Mouse (Mus musculus) midbrain, postnatal 0 days (tissue): ENCODE results near the gene Plbd1. TPM values are rescaled to one million over a fixed set of nuclear protein-coding genes. Genes with fewer than 3 reads are reported as not detected.

Experiments used
- ATAC-seq: fragments of 200-750 bp; cut with Nextera tagmentation; 2 replicates; pipeline ENCODE4 v1.8.0; 2017; ENCODE audit warnings: moderate number of reproducible peaks, mild to moderate bottlenecking, moderate TSS enrichment, moderate library complexity; ENCODE audit not compliant: low FRiP score
- DNase-seq: peaks from one replicate; pipeline ENCODE4 v3.0.0-alpha.2; 2015; ENCODE audit warnings: low spot score
- H3K27ac ChIP-seq: fragments of 300-500 bp; sonication (generic); 2 replicates; pipeline ENCODE4 v1.5.1; 2014; ENCODE audit warnings: low read depth, mild to moderate bottlenecking, low read length, mixed read lengths
- H3K27me3 ChIP-seq: fragments of 300-500 bp; sonication (generic); 2 replicates; pipeline ENCODE4 v1.6.1; 2014; ENCODE audit warnings: low read length, control low read depth, mixed read lengths; ENCODE audit not compliant: insufficient read depth
- H3K36me3 ChIP-seq: fragments of 300-500 bp; sonication (generic); 2 replicates; pipeline ENCODE4 v1.6.1; 2014; ENCODE audit warnings: low read length, control low read depth, mixed read lengths; ENCODE audit not compliant: insufficient read depth
- H3K4me1 ChIP-seq: fragments of 300-500 bp; sonication (generic); 2 replicates; pipeline ENCODE4 v1.6.1; 2014; ENCODE audit warnings: mild to moderate bottlenecking, control low read depth, antibody characterized with exemption, low read length, mixed read lengths; ENCODE audit not compliant: insufficient read depth
- H3K4me2 ChIP-seq: fragments of 300-500 bp; sonication (generic); 2 replicates; pipeline ENCODE4 v1.6.1; 2014; ENCODE audit warnings: low read depth, mild to moderate bottlenecking, low read length, mixed read lengths; ENCODE audit not compliant: poor library complexity, severe bottlenecking
- H3K4me3 ChIP-seq: fragments of 300-500 bp; sonication (generic); 2 replicates; pipeline ENCODE4 v1.5.1; 2014; ENCODE audit warnings: low read depth, mild to moderate bottlenecking, low read length, moderate library complexity
- H3K9ac ChIP-seq: fragments of 300-500 bp; sonication (generic); replicated peaks from 2 replicates; pipeline ENCODE4 v1.6.1; 2014; ENCODE audit warnings: mild to moderate bottlenecking, low read length, moderate library complexity, mixed read lengths; ENCODE audit not compliant: poor library complexity, severe bottlenecking
- H3K9me3 ChIP-seq: fragments of 300-500 bp; sonication (generic); 2 replicates; pipeline ENCODE4 v1.6.1; 2016; ENCODE audit warnings: low read length, control low read depth
- CTCF ChIP-seq: IDR thresholded peaks from 2 replicates; pipeline ENCODE4 v1.5.1; 2016; ENCODE audit warnings: antibody characterized with exemption, mild to moderate bottlenecking
- WGBS: fragments of 180-500 bp; shearing (Covaris S2); extraction: QIAGEN DNeasy Blood & Tissue Kit; methylation state at CpG from one replicate; pipeline ENCODE4 v1.1.7; 2014; 5-methylcytosine and 5-hydroxymethylcytosine counted together
- polyA plus RNA-seq: library from polyadenylated mRNA; unstranded; fragments of >200 nt; fragmentation: Nextera tagmentation; extraction: Ambion mirVana; gene quantifications from 2 replicates; pipeline ENCODE4 v1.2.1, GENCODE M21; 2015
- total RNA-seq: library from RNA; depleted of rRNA; stranded (reverse); fragments of >200 nt; gene quantifications from 2 replicates; pipeline ENCODE4 v1.2.3, GENCODE M21; 2014

Plbd1 gene
- total and polyA plus RNA-seq, 2 experiments from 2014 or later: 0.27 TPM; not detected in 1

DNA sequence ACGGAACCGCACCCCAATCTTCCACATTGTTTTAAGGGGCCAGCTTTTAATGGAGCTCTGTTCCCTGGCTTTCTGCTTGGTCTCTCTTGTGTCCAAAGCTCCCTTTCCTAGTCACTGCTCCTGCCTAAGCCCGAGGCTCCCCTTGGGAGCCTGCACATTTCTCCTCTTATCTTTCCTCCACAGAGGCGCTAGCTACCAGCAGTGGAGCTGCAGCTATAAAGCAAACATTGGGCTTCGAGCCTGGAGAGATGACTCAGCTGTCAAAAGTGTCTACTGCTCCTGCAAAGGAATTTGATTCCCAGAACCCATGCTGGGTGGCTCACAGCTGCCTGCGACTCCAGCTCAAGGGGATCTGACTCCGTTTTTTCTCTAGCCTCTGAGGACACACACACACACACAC is 10.7 kb upstream of the Plbd1 start:
- H3K4me3 ChIP-seq: no peak overlapping the region
- ATAC-seq (no peak), DNase-seq (peak; percentile 22)
- H3K9me3 ChIP-seq: no peaks in the 10 kb centered on the region
- no peaks in the 10 kb centered on the region for H3K36me3 ChIP-seq
- H3K4me2 ChIP-seq: no peak overlapping the region
- no peak overlapping the region for H3K9ac ChIP-seq
- 0 out of 2 replicates have a peak, but pooled peaks have one; percentile 12 for TF ChIP-seq CTCF
- H3K27me3 ChIP-seq: no peaks in the 10 kb centered on the region
- no peaks in the 10 kb centered on the region for H3K4me1 ChIP-seq
- 61% methylated on average over 7 of the region's 7 CpGs for WGBS
- H3K27ac ChIP-seq: no peak overlapping the region

DNA sequence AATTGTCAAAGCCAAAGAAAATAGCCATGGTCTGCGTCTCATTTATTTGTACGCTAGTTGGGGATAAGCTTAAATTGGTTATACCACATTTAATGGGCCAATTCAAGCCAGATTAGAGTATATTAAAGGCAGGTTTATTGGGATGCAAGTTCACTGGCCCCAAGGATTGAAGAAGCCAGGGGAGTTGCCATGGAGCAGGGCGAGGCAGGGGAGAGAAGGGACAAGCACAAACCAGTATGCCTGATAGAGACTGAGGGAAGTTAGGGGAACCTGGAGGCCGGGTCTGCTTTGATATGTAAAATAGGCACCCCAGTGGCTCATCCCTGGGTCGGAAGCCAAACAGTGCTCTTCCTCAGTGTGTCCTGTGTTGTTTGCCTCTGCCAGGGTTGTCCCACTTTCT is 7.5 kb upstream of the Plbd1 start:
- no peak for TF ChIP-seq CTCF
- Histone ChIP-seq H3K9me3 (no peaks in the 10 kb centered on the region), H3K9ac (no peak overlapping the region), H3K36me3 (no peaks in the 10 kb centered on the region), H3K27me3 (no peaks in the 10 kb centered on the region), H3K27ac (no peak overlapping the region), H3K4me1 (no peaks in the 10 kb centered on the region), H3K4me2 (no peak overlapping the region), H3K4me3 (no peak overlapping the region)
- DNase-seq (no peak), ATAC-seq (no peak)
- 41% methylated on average over 5 of the region's 5 CpGs for WGBS

DNA sequence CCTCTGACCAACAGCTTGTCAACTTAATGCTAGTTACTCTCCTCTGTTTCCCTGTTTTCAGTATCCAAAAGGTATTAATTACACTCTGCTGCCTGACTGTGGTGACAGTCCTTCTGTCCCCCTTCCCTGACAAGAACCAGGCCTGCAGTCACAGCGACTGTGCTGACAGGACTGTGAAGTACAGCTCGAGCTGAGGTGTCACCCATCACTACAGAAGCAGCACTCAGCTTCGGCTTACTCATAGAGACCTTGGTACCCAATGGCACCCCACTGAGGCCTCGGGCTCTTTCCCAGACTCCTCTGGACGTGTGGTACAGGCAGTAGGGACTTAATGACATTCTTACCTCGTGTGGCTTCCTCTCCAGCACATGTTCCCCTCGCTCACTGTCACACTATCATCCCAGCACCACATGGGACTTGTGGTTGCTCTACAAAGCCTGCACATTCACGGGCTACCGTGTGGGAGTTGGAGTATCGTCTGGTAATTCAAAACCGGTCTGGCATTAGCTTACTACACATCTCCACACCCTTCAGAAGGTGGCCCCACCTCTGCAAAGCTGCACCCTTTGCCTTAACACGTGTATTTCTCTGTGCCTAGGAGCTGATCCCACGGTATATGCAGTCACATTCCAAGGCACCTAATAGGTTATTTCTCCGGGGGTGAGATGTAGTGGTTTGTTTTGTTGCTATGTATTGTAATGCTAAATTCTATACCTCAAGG is 6.7 kb upstream of the Plbd1 start:
- no peak for TF ChIP-seq CTCF
- Histone ChIP-seq H3K27ac (no peak overlapping the region), H3K27me3 (no peaks in the 10 kb centered on the region), H3K36me3 (no peaks in the 10 kb centered on the region), H3K4me1 (no peaks in the 10 kb centered on the region), H3K9ac (no peak overlapping the region), H3K9me3 (no peaks in the 10 kb centered on the region), H3K4me2 (no peak overlapping the region), H3K4me3 (no peak overlapping the region)
- ATAC-seq (no peak), DNase-seq (no peak)
- WGBS: 59% methylated on average over 14 of the region's 14 CpGs

DNA sequence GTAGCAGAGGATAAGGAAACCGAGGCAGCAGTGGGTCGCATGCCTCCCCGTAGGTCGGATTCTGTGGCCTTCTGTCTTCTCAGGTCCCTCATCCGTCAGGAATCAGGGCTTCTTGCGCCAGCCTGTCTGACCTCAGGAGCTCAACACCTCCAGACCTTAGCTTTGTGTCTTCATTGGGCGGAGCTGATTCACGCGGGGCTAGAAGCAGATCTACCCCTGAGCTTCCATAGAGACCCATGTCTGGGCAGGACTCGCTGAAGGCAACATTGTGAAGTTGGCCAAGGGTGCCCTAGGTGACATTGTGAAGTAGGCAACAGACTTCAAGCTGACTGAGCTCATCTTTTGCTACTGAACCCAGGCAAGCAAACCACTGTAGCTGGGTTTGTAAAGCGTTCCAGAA is 335 bp upstream of the Plbd1 start:
- no peak for TF ChIP-seq CTCF
- DNase-seq (no peak), ATAC-seq (no peak)
- Histone ChIP-seq H3K27ac (no peak overlapping the region), H3K9me3 (no peaks in the 10 kb centered on the region), H3K27me3 (peaks cover 18% of the 10 kb centered on the region), H3K9ac (no peak overlapping the region), H3K4me1 (no peaks in the 10 kb centered on the region; the same call in 1 of the 2 replicates), H3K4me3 (no peak overlapping the region), H3K36me3 (no peaks in the 10 kb centered on the region), H3K4me2 (no peak overlapping the region)
- WGBS: 33% methylated on average over 11 of the region's 11 CpGs

DNA sequence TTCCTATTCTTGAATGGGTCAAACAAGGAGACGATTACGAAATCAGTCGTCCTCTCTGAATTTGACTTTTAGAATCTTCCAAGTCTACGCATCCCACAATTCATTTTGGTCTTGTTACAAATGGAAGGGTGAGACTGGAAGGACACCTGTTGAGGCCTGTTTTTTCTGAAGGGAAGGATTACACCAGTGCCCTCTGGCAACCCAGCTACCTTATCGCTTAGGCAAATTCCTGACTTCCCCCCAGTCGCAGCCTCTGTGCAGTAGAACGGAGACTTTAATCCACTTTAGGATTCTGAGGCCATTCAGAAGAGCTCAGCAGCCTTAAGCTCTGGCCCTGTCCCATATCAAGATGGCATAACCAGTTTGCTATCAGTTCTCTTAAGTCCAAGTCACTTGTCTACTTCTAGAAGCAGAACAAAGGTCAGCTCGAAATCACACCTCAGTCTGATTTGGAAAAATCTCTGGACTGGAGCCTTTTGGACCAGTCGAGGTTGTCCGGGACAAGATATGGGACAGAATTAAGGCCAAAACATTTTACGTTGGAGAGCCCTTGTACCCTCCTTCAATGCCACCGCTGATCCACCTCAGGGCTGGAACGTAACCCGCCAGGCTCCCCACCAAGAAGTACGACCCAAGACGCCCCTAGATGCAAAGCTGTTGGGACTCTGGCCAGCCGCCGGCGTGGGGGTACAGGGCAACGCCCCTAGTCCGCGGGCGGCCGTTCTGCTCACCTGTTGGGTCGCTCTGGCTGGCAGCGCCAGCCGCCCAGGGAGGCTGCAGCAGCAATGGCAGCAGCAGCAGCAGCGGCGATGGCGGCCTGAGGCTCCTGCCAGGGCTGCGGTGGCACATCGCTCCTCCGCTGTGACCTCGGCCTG is 660 bp downstream of the Plbd1 start:
- WGBS: 16% methylated on average over 34 of the region's 34 CpGs
- Histone ChIP-seq H3K9ac (no peak overlapping the region), H3K27ac (no peak overlapping the region), H3K36me3 (no peaks in the 10 kb centered on the region), H3K4me3 (peak overlapping the region; percentile 18), H3K9me3 (no peaks in the 10 kb centered on the region), H3K4me2 (peak overlapping the region; percentile 31), H3K27me3 (peaks cover 18% of the 10 kb centered on the region), H3K4me1 (no peaks in the 10 kb centered on the region; the same call in 1 of the 2 replicates)
- no peak for TF ChIP-seq CTCF
- ATAC-seq: no peak
- DNase-seq: no peak

DNA sequence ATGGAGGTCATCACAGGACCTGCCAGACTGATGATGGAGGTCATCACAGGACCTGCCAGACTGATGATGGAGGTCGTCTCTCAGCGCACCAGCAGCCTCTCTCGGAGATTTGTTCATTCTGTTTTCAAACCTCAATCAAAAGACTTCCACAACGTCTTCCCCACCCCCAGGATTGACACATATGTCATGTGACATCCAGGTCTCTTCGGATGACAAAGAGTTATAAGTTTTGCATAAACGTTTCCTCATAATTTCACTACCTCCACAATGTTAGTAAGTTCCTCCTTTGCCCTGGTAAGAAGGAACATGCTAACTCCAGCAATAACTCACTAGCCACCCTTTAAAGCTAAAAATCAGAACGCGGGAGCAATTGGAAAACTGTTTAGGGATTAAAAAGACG is 2.5 kb downstream of the Plbd1 start:
- Histone ChIP-seq H3K4me3 (no peak overlapping the region), H3K9me3 (no peaks in the 10 kb centered on the region), H3K27ac (no peak overlapping the region), H3K36me3 (no peaks in the 10 kb centered on the region), H3K4me1 (no peaks in the 10 kb centered on the region; the same call in 1 of the 2 replicates), H3K27me3 (peaks cover 18% of the 10 kb centered on the region), H3K4me2 (no peak overlapping the region), H3K9ac (no peak overlapping the region)
- WGBS: 93% methylated on average over 9 of the region's 9 CpGs
- ATAC-seq (no peak), DNase-seq (no peak)
- no peak for TF ChIP-seq CTCF
